Mouse (Mus musculus) hindbrain, embryonic 13.5 days (tissue): ENCODE results near the gene Stam2. TPM values are rescaled to one million over a fixed set of nuclear protein-coding genes. Genes with fewer than 3 reads are reported as not detected.

Experiments used
- ATAC-seq: fragments of 200-750 bp; cut with Nextera tagmentation; 2 replicates; pipeline ENCODE4 v1.8.0; 2017; ENCODE audit warnings: moderate TSS enrichment; ENCODE audit not compliant: low FRiP score
- H3K27ac ChIP-seq: fragments of 300-500 bp; sonication (generic); 2 replicates; pipeline ENCODE4 v1.5.1; 2015; ENCODE audit warnings: inconsistent platforms, mild to moderate bottlenecking, moderate library complexity
- H3K27me3 ChIP-seq: fragments of 300-500 bp; sonication (generic); 2 replicates; pipeline ENCODE4 v1.6.1; 2015; ENCODE audit warnings: mild to moderate bottlenecking, inconsistent platforms
- H3K36me3 ChIP-seq: fragments of 300-500 bp; sonication (generic); 2 replicates; pipeline ENCODE4 v1.6.1; 2015; ENCODE audit warnings: mild to moderate bottlenecking, inconsistent platforms
- H3K4me1 ChIP-seq: fragments of 300-500 bp; sonication (generic); replicated peaks from 2 replicates; pipeline ENCODE4 v1.6.1; 2015; ENCODE audit warnings: inconsistent platforms
- H3K4me2 ChIP-seq: fragments of 300-500 bp; sonication (generic); 2 replicates; pipeline ENCODE4 v1.6.1; 2015; ENCODE audit warnings: inconsistent platforms, mild to moderate bottlenecking, moderate library complexity
- H3K4me3 ChIP-seq: fragments of 300-500 bp; sonication (generic); 2 replicates; pipeline ENCODE4 v1.5.1; 2015; ENCODE audit warnings: mild to moderate bottlenecking, inconsistent platforms
- H3K9ac ChIP-seq: fragments of 300-500 bp; sonication (generic); 2 replicates; pipeline ENCODE4 v1.6.1; 2015; ENCODE audit warnings: mild to moderate bottlenecking, inconsistent platforms
- H3K9me3 ChIP-seq: fragments of 300-500 bp; sonication (generic); 2 replicates; pipeline ENCODE4 v1.6.1; 2016; ENCODE audit warnings: inconsistent platforms
- WGBS: fragments of 180-500 bp; shearing (Covaris S2); methylation state at CpG from one replicate; pipeline ENCODE4 v1.1.7; 2015; 5-methylcytosine and 5-hydroxymethylcytosine counted together
- polyA plus RNA-seq: library from polyadenylated mRNA; unstranded; fragments of >200 nt; fragmentation: Nextera tagmentation; extraction: Ambion mirVana; gene quantifications from 2 replicates; pipeline ENCODE4 v1.2.1, GENCODE M21; 2015

Stam2 gene
- polyA plus RNA-seq, 1 experiment from 2014 or later, result 42.0 TPM

GRCm38 (mm10) chr2:52715538-52715937 is 26.5 kb downstream of the Stam2 start:
- no peaks in the 10 kb centered on the region for H3K9me3 ChIP-seq
- 88% methylated on average over 6 of the region's 6 CpGs for WGBS
- no peaks in the 10 kb centered on the region for H3K27me3 ChIP-seq
- no peak overlapping the region for H3K4me3 ChIP-seq
- H3K9ac ChIP-seq, result no peak overlapping the region
- no peak overlapping the region for H3K27ac ChIP-seq
- H3K36me3 ChIP-seq, result peaks cover 34% of the 10 kb centered on the region
- no peak for ATAC-seq
- H3K4me2 ChIP-seq, result no peak overlapping the region
- peaks cover 5% of the 10 kb centered on the region for H3K4me1 ChIP-seq

DNA sequence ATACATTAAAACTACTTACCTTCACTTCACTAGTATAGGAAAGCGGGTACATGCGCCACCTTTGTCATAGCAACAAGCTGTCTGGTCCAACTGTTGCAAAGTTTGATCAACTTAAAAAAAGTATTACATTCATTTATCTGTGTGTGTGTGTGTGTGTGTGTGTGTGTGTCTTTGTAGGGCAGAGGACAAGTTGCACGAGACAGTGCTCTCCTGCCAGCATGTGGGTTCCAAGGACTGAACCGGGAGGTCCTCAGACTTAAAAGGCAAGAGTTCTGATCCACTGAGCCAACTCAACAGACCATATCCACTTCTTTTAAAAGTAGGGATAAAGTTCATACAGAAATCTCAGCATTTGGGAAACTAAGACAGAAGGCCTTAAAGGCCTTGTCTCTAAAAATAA is 28.0 kb downstream of the Stam2 start:
- no peak overlapping the region for H3K4me2 ChIP-seq
- no peak for ATAC-seq
- H3K4me1 ChIP-seq, result no peaks in the 10 kb centered on the region
- H3K27me3 ChIP-seq, result no peaks in the 10 kb centered on the region
- H3K9ac ChIP-seq, result no peak overlapping the region
- no peak overlapping the region for H3K27ac ChIP-seq
- peaks cover 48% of the 10 kb centered on the region for H3K36me3 ChIP-seq
- H3K9me3 ChIP-seq, result no peaks in the 10 kb centered on the region
- 94% methylated on average over 4 of the region's 4 CpGs for WGBS
- no peak overlapping the region for H3K4me3 ChIP-seq

DNA sequence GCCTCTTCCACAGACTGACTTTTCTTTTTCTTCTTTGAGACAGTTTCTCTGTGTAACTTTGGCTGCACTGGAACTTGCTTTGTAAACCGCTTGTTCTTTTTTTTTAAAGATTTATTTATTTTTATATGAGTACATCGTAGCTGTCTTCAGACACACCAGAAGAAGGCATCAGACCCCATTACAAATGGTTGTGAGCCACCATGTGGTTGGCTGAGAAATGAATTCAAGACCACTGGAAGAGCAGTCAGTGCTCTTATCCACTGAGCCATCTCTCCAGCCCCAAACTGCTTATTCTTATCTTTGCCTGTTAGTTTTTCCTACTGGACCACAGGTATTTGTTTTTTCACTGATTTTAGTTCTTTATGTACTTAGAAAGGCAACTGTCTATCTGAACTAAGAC is 31.3 kb downstream of the Stam2 start:
- Histone ChIP-seq H3K4me1 (no peaks in the 10 kb centered on the region), H3K36me3 (peaks cover 60% of the 10 kb centered on the region), H3K9me3 (no peaks in the 10 kb centered on the region), H3K4me3 (no peak overlapping the region), H3K27me3 (no peaks in the 10 kb centered on the region), H3K27ac (no peak overlapping the region), H3K9ac (no peak overlapping the region), H3K4me2 (no peak overlapping the region)
- WGBS, result 89% methylated on average over 2 of the region's 2 CpGs
- ATAC-seq, result no peak

GRCm38 (mm10) chr2:52709417-52709816 is 32.7 kb downstream of the Stam2 start:
- Histone ChIP-seq H3K27ac (no peak overlapping the region), H3K9ac (no peak overlapping the region), H3K27me3 (no peaks in the 10 kb centered on the region), H3K4me2 (no peak overlapping the region), H3K4me1 (no peaks in the 10 kb centered on the region), H3K4me3 (no peak overlapping the region), H3K36me3 (peaks cover 57% of the 10 kb centered on the region), H3K9me3 (no peaks in the 10 kb centered on the region)
- ATAC-seq, result no peak
- 93% methylated on average over 5 of the region's 5 CpGs for WGBS

DNA sequence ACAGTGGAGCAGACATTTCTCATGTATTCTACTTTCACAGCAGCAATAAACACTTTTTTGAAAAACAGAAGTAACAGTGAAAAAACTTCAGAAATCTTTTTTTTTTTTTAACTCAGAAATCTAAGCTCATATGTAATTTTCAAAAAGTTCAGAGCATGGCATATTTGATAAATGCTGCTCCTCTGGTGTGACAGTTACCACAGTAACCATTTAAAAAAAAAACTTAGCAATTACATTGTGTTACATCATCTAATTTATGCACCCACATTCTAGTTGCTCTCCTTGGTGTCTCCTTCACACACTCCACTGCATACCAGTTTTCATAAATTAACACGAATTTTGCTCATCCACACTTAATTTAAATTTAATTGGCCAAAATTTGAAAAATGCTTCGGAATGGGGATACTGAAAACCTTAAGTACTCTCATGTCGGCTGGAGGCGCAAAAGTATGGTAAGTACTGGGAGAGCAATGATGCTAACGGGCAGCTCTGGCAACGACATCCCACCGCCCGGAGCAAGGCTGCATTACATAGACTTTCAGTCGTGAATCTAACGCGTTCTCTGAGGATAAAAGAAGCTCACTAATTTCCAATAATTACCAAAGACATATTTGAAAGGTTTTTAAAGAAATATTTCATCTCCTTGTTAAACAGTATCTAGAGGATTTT is 40.6 kb downstream of the Stam2 start:
- Histone ChIP-seq H3K36me3 (peaks cover 39% of the 10 kb centered on the region), H3K9me3 (no peaks in the 10 kb centered on the region), H3K27me3 (no peaks in the 10 kb centered on the region), H3K9ac (no peak overlapping the region), H3K4me1 (no peaks in the 10 kb centered on the region), H3K27ac (no peak overlapping the region), H3K4me2 (no peak overlapping the region), H3K4me3 (no peak overlapping the region)
- WGBS, result 86% methylated on average over 11 of the region's 11 CpGs
- no peak for ATAC-seq

DNA sequence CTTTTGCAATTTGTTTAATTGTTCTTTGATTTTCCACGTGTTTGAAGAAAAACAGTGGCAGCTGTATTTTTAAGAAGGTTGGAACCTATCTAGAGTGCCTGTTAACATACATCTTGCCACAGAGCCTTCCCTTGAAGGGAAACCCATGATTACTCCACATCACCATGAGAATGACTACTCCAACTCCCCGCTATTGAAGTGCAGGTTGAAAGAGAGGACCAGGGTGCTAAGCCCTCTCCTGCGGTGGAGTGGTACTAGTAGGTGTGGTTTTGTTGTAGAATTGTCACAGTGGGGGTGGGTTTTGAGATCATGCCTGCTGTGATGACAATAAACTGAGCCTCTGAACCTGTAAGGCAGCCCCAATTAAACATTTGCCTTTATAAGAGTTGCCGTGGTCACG is 41.7 kb downstream of the Stam2 start:
- Histone ChIP-seq H3K4me2 (no peak overlapping the region), H3K27ac (no peak overlapping the region), H3K9me3 (no peaks in the 10 kb centered on the region), H3K36me3 (peaks cover 32% of the 10 kb centered on the region), H3K27me3 (no peaks in the 10 kb centered on the region), H3K4me1 (no peaks in the 10 kb centered on the region), H3K4me3 (no peak overlapping the region), H3K9ac (no peak overlapping the region)
- 64% methylated on average over 5 of the region's 5 CpGs for WGBS
- ATAC-seq, result no peak

GRCm38 (mm10) chr2:52694604-52695003 is 47.5 kb downstream of the Stam2 start:
- H3K36me3 ChIP-seq, result peaks cover 24% of the 10 kb centered on the region
- no peak for ATAC-seq
- 91% methylated on average over 6 of the region's 6 CpGs for WGBS

GRCm38 (mm10) chr2:52691745-52692144 is 50.3 kb downstream of the Stam2 start:
- H3K36me3 ChIP-seq, result peaks cover 21% of the 10 kb centered on the region
- no peak overlapping the region for H3K4me2 ChIP-seq
- ATAC-seq, result no peak
- H3K27ac ChIP-seq, result no peak overlapping the region
- 75% methylated on average over 4 of the region's 4 CpGs for WGBS
- H3K9ac ChIP-seq, result no peak overlapping the region
- no peaks in the 10 kb centered on the region for H3K4me1 ChIP-seq
- no peaks in the 10 kb centered on the region for H3K9me3 ChIP-seq
- H3K27me3 ChIP-seq, result no peaks in the 10 kb centered on the region
- no peak overlapping the region for H3K4me3 ChIP-seq

More at GRCm38 (mm10) chr2:52694604-52695003, 47.5 kb downstream of the Stam2 start:
- Histone ChIP-seq H3K4me1 (no peaks in the 10 kb centered on the region), H3K4me2 (no peak overlapping the region), H3K9ac (no peak overlapping the region), H3K27ac (no peak overlapping the region), H3K9me3 (no peaks in the 10 kb centered on the region), H3K4me3 (no peak overlapping the region), H3K27me3 (no peaks in the 10 kb centered on the region)

DNA sequence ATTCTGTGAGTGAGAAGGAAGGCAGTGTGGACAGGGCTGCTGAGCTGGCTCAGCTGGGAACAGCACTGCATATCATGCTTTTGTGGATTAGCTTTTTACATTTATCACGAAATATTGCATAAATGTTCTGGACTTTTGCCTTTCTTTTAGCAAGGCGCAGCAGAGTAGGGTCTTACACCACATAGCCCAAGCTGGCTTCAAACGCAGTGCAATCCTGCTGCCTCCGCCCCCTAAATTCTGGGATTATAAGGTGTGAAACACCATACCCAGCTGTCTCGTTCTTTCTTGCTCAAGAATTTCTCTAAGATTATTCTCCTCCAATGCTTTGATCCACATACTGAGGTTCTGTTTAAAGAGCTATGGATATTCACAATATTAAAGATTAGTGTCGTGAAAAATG is 55.5 kb downstream of the Stam2 start:
- no peak overlapping the region for H3K9ac ChIP-seq
- 92% methylated on average over 6 of the region's 6 CpGs for WGBS
- no peak overlapping the region for H3K4me2 ChIP-seq
- H3K36me3 ChIP-seq, result no peaks in the 10 kb centered on the region
- H3K9me3 ChIP-seq, result no peaks in the 10 kb centered on the region
- H3K4me3 ChIP-seq, result no peak overlapping the region
- H3K27ac ChIP-seq, result no peak overlapping the region
- no peaks in the 10 kb centered on the region for H3K27me3 ChIP-seq
- H3K4me1 ChIP-seq, result no peaks in the 10 kb centered on the region
- ATAC-seq, result no peak

DNA sequence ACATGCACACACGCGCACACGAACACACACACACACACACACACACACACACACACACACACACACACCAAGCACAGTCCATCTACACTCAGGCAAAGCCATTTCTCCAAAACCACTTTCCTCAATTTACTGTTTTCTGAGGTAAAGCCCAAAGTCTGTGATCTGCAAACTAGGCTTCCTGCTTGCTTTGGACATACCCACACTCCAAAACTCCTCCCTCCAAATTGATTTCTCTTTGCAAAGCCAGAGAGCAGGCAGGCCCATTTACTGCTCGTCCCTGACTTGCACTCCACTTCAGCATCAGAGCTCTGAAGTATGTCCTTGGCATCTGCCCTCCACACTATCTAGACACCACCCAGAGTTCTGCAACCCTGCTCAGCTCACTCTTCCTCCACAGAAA is 64.5 kb downstream of the Stam2 start:
- H3K4me2 ChIP-seq, result no peak overlapping the region
- H3K36me3 ChIP-seq, result no peaks in the 10 kb centered on the region
- H3K9me3 ChIP-seq, result no peaks in the 10 kb centered on the region
- H3K4me1 ChIP-seq, result peaks cover 12% of the 10 kb centered on the region
- H3K4me3 ChIP-seq, result no peak overlapping the region
- H3K27ac ChIP-seq, result no peak overlapping the region
- 74% methylated on average over 3 of the region's 4 CpGs for WGBS
- H3K27me3 ChIP-seq, result peaks cover 25% of the 10 kb centered on the region
- ATAC-seq, result no peak
- no peak overlapping the region for H3K9ac ChIP-seq

DNA sequence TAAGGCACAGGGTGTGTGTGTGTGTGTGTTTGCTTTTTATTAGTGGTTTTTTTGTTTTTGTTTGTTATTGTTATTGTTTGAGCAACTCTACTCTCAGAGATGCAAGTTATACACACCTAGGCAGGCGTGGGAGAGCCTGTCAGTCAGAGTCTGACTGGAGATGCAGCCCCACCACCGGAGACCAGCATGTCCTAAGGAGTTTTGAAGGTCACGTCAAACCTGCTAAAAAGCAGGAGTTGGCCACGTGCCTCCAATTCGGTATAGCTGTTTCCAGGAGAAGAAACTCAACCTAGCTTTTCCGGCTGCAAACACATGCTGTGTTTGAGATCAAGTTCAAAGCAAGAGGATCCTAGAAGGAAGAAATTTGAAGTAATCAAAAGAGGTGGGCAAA is 65.2 kb downstream of the Stam2 start:
- H3K27me3 ChIP-seq, result peaks cover 28% of the 10 kb centered on the region
- 13% methylated on average over 6 of the region's 6 CpGs for WGBS
- peak overlapping the region; percentile 64 for H3K4me3 ChIP-seq
- H3K36me3 ChIP-seq, result no peaks in the 10 kb centered on the region
- no peak overlapping the region for H3K27ac ChIP-seq
- H3K9ac ChIP-seq, result peak overlapping the region; percentile 77; the same call in 1 of the 2 replicates
- peaks cover 12% of the 10 kb centered on the region for H3K4me1 ChIP-seq
- H3K4me2 ChIP-seq, result peak overlapping the region; percentile 90
- ATAC-seq, result no peak; the same call in 1 of the 2 replicates
- H3K9me3 ChIP-seq, result no peaks in the 10 kb centered on the region

- peak; percentile 93 for ATAC-seq
- H3K27me3 ChIP-seq, result peaks cover 28% of the 10 kb centered on the region
- H3K9ac ChIP-seq, result peak within 1 kb of the TSS; percentile 77
- peak within 1 kb of the TSS; percentile 64 for H3K4me3 ChIP-seq
- H3K27ac ChIP-seq, result peak within 1 kb of the TSS; percentile 58; the same call in 1 of the 2 replicates
- 2% methylated on average over 35 of the region's 77 CpGs for WGBS
- peaks cover 12% of the 10 kb centered on the region for H3K4me1 ChIP-seq
- H3K9me3 ChIP-seq, result no peaks in the 10 kb centered on the region
- no peaks in the 10 kb centered on the region for H3K36me3 ChIP-seq
- H3K4me2 ChIP-seq, result peak within 1 kb of the TSS; percentile 90
These were observed 65.8 kb downstream of the Stam2 start, which contains the start of gene Cacnb4 for GRCm38 (mm10) chr2:52676023-52676912. TSS of gene Cacnb4 (minus strand) at chr2:52676831.
